Mouse (Mus musculus) liver, adult 2 months (tissue): ENCODE data around the gene Sfi1. TPM values are rescaled to one million over a fixed set of nuclear protein-coding genes. Genes with fewer than 3 reads are reported as not detected.

Source experiments
- DNase-seq: peaks from one replicate; pipeline ENCODE4 v3.0.0-alpha.2; 2011; ENCODE audit warnings: low read depth, low spot score; ENCODE audit errors: extremely low read depth
- H3K27ac ChIP-seq: fragments of 200-500 bp; replicated peaks from 2 replicates; pipeline ENCODE4 v1.5.1; 2012; ENCODE audit warnings: low read depth, mild to moderate bottlenecking, control low read depth, inconsistent platforms, low read length; ENCODE audit not compliant: insufficient read depth
- H3K27me3 ChIP-seq: fragments of 200-500 bp; 2 replicates; pipeline ENCODE4 v1.6.1; 2012; ENCODE audit warnings: mild to moderate bottlenecking, moderate library complexity, low read length, inconsistent platforms; ENCODE audit not compliant: control insufficient read depth, insufficient read depth
- H3K36me3 ChIP-seq: fragments of 200-500 bp; 2 replicates; pipeline ENCODE4 v1.6.1; 2012; ENCODE audit warnings: low read length, inconsistent platforms; ENCODE audit not compliant: control insufficient read depth, insufficient read depth
- H3K4me1 ChIP-seq: fragments of 200-500 bp; 2 replicates; pipeline ENCODE4 v1.6.1; 2011; ENCODE audit warnings: low read length; ENCODE audit not compliant: control insufficient read depth, insufficient read depth
- H3K4me3 ChIP-seq: fragments of 200-500 bp; 2 replicates; pipeline ENCODE4 v1.5.1; 2011; ENCODE audit warnings: low read depth, mild to moderate bottlenecking, control low read depth, low read length, moderate library complexity; ENCODE audit not compliant: insufficient read depth
- H3K79me2 ChIP-seq: fragments of 200-500 bp; 2 replicates; pipeline ENCODE4 v1.6.1; 2012; ENCODE audit warnings: inconsistent platforms, mild to moderate bottlenecking, low read length, moderate library complexity; ENCODE audit not compliant: control insufficient read depth, insufficient read depth
- H3K9ac ChIP-seq: fragments of 200-500 bp; 2 replicates; pipeline ENCODE4 v1.6.1; 2012; ENCODE audit warnings: low read depth, mild to moderate bottlenecking, control low read depth, inconsistent platforms, low read length
- CTCF ChIP-seq: fragments of 200-500 bp; IDR thresholded peaks from 2 replicates; pipeline ENCODE4 v1.5.1; 2011; ENCODE audit warnings: low read depth, low read length, control low read depth
- POLR2A ChIP-seq: fragments of 200-500 bp; IDR thresholded peaks from 2 replicates; pipeline ENCODE4 v1.6.1; 2011; ENCODE audit warnings: low read length, control low read depth; ENCODE audit not compliant: insufficient read depth; ENCODE audit errors: extremely low read depth
- WGBS: fragments of 180-500 bp; shearing (Covaris S2); methylation state at CpG from one replicate; pipeline ENCODE4 v1.1.7; 2018; 5-methylcytosine and 5-hydroxymethylcytosine counted together
- polyA plus RNA-seq: library from polyadenylated mRNA; depleted of rRNA; stranded (reverse); fragments of >200 nt; gene quantifications from 2 replicates; pipeline ENCODE4 v1.2.3, GENCODE M21; 2012
- total RNA-seq: library from RNA; depleted of rRNA; stranded (reverse); fragments of >200 nt; gene quantifications from 2 replicates; pipeline ENCODE4 v1.2.3, GENCODE M21; 2014

Sfi1 gene
- total and polyA plus RNA-seq, 2 experiments: 11.3 to 12.4 TPM

DNA sequence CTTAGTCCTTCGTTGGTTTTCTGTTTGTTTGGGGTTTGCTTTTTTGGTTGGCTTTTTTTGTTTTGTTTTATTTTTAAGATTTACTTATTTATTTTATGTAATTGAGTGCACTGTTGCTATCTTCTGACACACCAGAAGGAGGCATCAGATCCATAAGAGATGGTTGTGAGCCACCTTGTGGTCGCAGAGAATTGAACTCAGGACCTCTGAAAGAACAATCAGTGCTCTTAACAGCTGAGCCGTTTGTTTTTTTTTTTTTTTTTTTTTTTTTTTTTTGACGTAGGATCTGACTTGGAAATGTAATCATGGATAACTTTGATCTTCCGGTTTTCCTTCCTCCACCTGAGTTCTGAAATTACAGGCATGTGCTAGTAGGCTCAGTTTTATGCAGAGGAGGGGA lies 29.8 kb upstream of the Sfi1 start:
- H3K36me3 ChIP-seq: peaks cover 73% of the 10 kb centered on the region

GRCm38 (mm10) chr11:3212526-3212925 lies 19.3 kb upstream of the Sfi1 start:
- Histone ChIP-seq H3K27me3 (no peaks in the 10 kb centered on the region), H3K79me2 (peaks cover 7% of the 10 kb centered on the region; the same call in 1 of the 2 replicates), H3K27ac (no peak overlapping the region), H3K4me3 (no peak overlapping the region), H3K36me3 (peaks cover 47% of the 10 kb centered on the region), H3K4me1 (peaks cover 1% of the 10 kb centered on the region; the same call in 1 of the 2 replicates), H3K9ac (no peak overlapping the region)
- WGBS: 79% methylated on average over 1 of the region's 1 CpGs
- TF ChIP-seq POLR2A: no peak
- no peak for TF ChIP-seq CTCF
- DNase-seq: no peak

More for the DNA sequence above, 29.8 kb upstream of the Sfi1 start:
- no peak for DNase-seq
- H3K4me3 ChIP-seq: no peak overlapping the region
- H3K27me3 ChIP-seq: no peaks in the 10 kb centered on the region
- 52% methylated on average over 5 of the region's 5 CpGs for WGBS
- no peak overlapping the region for H3K27ac ChIP-seq
- H3K79me2 ChIP-seq: no peaks in the 10 kb centered on the region; the same call in 1 of the 2 replicates
- no peak overlapping the region for H3K9ac ChIP-seq
- TF ChIP-seq CTCF (0 out of 2 replicates have a peak, but pooled peaks have one; percentile 2), POLR2A (no peak)
- no peaks in the 10 kb centered on the region for H3K4me1 ChIP-seq

DNA sequence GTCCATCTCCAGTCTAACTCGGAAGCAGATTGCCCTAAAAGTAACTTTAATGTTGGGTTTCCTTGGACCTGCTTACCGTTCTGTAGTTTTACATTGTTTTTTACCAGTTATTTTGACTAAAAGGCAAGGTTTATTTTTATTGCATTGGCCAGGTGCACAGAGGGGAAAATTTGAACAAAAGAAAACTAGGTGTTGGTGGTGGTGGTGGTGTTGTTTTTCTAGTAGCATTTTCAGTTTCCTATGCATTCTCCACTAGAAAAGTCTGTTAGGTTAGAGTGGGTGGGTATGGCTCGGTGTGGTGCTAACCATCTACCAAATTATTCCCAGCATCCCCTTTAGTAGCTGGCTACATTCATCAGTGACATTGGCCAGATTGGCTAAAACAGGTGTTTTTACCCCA lies 13.5 kb upstream of the Sfi1 start:
- H3K9ac ChIP-seq: no peak overlapping the region
- TF ChIP-seq CTCF (no peak), POLR2A (no peak)
- no peaks in the 10 kb centered on the region for H3K27me3 ChIP-seq
- peaks cover 9% of the 10 kb centered on the region; the same call in 1 of the 2 replicates for H3K79me2 ChIP-seq
- DNase-seq: no peak
- H3K4me3 ChIP-seq: no peak overlapping the region
- peaks cover 19% of the 10 kb centered on the region; the same call in 1 of the 2 replicates for H3K36me3 ChIP-seq
- WGBS: 95% methylated on average over 3 of the region's 3 CpGs
- H3K4me1 ChIP-seq: peaks cover 8% of the 10 kb centered on the region
- H3K27ac ChIP-seq: no peak overlapping the region

DNA sequence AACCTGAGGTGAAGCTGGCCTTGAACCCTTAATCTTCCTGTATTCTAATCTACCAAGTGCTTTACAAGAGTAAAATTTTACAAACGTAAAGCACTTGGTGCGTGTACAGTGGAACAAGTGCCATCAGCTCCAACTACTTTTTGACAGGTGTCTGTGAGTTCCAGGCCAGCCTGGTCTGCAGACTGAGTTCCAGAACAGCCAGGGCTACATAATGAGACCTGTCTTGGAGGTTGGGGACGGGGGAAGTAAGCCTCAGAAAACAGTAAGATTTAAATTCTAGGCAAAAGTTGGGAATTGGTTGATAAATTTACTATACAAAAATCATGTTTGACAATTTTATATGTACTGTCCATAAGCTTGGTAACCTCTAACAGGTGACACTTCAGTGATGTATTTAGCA lies 11.9 kb upstream of the Sfi1 start:
- WGBS: 81% methylated on average over 3 of the region's 3 CpGs
- Histone ChIP-seq H3K4me1 (peaks cover 8% of the 10 kb centered on the region), H3K9ac (no peak overlapping the region), H3K36me3 (peaks cover 15% of the 10 kb centered on the region; the same call in 1 of the 2 replicates), H3K27ac (no peak overlapping the region), H3K79me2 (peaks cover 2% of the 10 kb centered on the region; the same call in 1 of the 2 replicates), H3K4me3 (no peak overlapping the region), H3K27me3 (no peaks in the 10 kb centered on the region)
- DNase-seq: no peak
- TF ChIP-seq CTCF (no peak), POLR2A (no peak)

GRCm38 (mm10) chr11:3203771-3204170 lies 10.5 kb upstream of the Sfi1 start:
- DNase-seq: no peak

GRCm38 (mm10) chr11:3202781-3203441 lies 9.6 kb upstream of the Sfi1 start:
- peak overlapping the region; percentile 80 for H3K27ac ChIP-seq
- no peaks in the 10 kb centered on the region for H3K27me3 ChIP-seq
- H3K79me2 ChIP-seq: peaks cover 2% of the 10 kb centered on the region; the same call in 1 of the 2 replicates
- WGBS: 1% methylated on average over 53 of the region's 57 CpGs
- H3K9ac ChIP-seq: peak overlapping the region; percentile 87
- peaks cover 7% of the 10 kb centered on the region for H3K4me1 ChIP-seq
- H3K4me3 ChIP-seq: peak overlapping the region; percentile 84
- H3K36me3 ChIP-seq: peaks cover 11% of the 10 kb centered on the region; the same call in 1 of the 2 replicates
- DNase-seq: peak; percentile 63
- no peak for TF ChIP-seq CTCF
- TF ChIP-seq POLR2A: no peak

More at GRCm38 (mm10) chr11:3203771-3204170, 10.5 kb upstream of the Sfi1 start:
- TF ChIP-seq CTCF: no peak
- TF ChIP-seq POLR2A: no peak
- Histone ChIP-seq H3K4me3 (no peak overlapping the region), H3K9ac (no peak overlapping the region), H3K27me3 (no peaks in the 10 kb centered on the region), H3K27ac (no peak overlapping the region), H3K36me3 (peaks cover 14% of the 10 kb centered on the region; the same call in 1 of the 2 replicates), H3K4me1 (peaks cover 8% of the 10 kb centered on the region), H3K79me2 (peaks cover 2% of the 10 kb centered on the region; the same call in 1 of the 2 replicates)
- WGBS: 40% methylated on average over 2 of the region's 2 CpGs
